Mouse (Mus musculus) kidney, postnatal 10 days (tissue): ENCODE measurements around the gene Cdpf1.

Experiments
- DNase-seq: peaks from one replicate; pipeline ENCODE4 v3.0.0; 2021; ENCODE audit warnings: mixed read lengths

Cdpf1 gene

DNA sequence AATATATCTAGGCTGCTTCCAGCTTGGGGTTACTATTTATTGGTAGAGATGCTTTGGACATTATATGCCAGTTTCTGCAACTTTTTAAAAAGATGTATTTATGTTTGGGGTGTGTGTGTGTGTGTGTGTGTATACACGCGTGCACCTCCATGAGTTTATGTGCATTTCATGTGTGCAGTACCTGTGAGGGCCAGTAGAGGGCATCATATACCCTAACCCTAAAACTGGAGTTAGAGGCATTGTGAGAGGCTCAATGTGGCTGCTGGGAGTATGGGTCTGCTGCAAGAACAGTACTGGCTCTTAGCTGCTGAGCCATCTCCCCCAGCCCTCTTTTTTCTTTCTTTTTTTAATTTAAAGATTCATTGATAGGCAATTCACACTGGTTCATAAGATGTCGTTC is 53.7 kb downstream of the Cdpf1 start:
- DNase-seq = no peak
